Mouse (Mus musculus): ENCODE measurements around the gene Faim2. TPM values are rescaled to one million over a fixed set of nuclear protein-coding genes. Genes with fewer than 3 reads are reported as not detected.

Faim2 gene
- polyA plus RNA-seq, 1 experiment: not detected

- under 1% methylated on average over 26 of the region's 26 CpGs for WGBS
- Histone ChIP-seq H3K4me3 (ENCODE audit: insufficient read depth, low read depth, low read length) (peak within 1 kb of the TSS; percentile 86), H3K4me1 (ENCODE audit: control insufficient read depth, insufficient read depth, low read length) (peaks cover 11% of the 10 kb centered on the region), H3K27ac (ENCODE audit: insufficient read depth, low read depth, low read length) (peak within 1 kb of the TSS; percentile 33)
- TF ChIP-seq CTCF (IDR thresholded peaks at IDR 0.05; ENCODE audit: insufficient read depth, low read depth, low read length): no peak
- TF ChIP-seq POLR2A (IDR thresholded peaks at IDR 0.05; ENCODE audit: insufficient read depth, low read depth, low read length): peak; percentile 64; the same call in 1 of the 2 replicates
Observed at GRCm38 (mm10) chr15:99474576-99474926, 53.4 kb downstream of the Faim2 start, which contains the start of gene Bcdin3d. TSS of gene Bcdin3d (minus strand) at chr15:99474730.

DNA sequence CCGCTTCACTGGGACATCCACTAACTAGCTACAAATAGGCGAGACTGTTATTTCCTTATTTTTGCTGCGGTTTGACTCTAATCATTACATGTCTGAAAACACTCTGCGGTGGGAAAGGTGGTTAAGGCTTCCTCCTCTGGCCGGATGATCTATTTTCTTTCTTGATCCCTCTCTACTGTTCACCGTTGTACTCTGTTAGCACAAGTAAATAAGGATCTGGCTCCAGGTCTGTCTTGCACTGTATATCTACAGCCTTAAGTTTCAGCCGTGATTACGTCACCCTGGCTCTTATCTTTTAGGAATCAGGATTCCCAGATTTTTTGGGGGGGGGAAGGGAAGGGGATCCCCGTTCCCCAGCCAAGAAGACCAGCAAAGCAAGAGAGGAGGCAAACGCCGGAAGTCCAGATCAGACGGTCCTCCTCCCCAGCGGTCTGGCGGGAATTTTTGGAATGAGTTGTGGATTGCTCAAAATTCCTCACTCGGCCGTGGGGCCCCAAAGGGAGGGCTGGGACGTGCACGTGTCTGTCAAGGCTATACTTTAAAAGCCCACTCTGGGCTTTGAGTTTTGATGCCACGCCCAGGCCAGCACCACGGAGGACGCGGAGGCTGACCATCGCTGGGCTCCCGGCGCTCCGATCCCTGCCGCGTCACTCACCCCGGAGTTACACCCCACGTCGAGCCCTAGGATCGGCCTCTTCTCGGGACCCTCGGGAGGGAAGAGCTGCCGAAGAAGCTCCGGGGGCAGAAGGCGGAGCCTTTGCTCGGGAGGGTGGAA, 54.0 kb downstream of the Faim2 start:
- whole genome bisulfite sequencing: 3% methylated on average over 38 of the region's 38 CpGs
- H3K27ac ChIP-seq (ENCODE audit: insufficient read depth, low read depth, low read length): peak overlapping the region; percentile 33
- H3K4me1 ChIP-seq (ENCODE audit: control insufficient read depth, insufficient read depth, low read length): peaks cover 11% of the 10 kb centered on the region
- no peak for TF ChIP-seq CTCF (IDR thresholded peaks at IDR 0.05; ENCODE audit: insufficient read depth, low read depth, low read length)
- no peak for TF ChIP-seq POLR2A (IDR thresholded peaks at IDR 0.05; ENCODE audit: insufficient read depth, low read depth, low read length)
- peak overlapping the region; percentile 86 for H3K4me3 ChIP-seq (ENCODE audit: insufficient read depth, low read depth, low read length)

GRCm38 (mm10) chr15:99472972-99473371, 55.0 kb downstream of the Faim2 start:
- H3K4me3 ChIP-seq (ENCODE audit: insufficient read depth, low read depth, low read length): no peak overlapping the region
- H3K27ac ChIP-seq (ENCODE audit: insufficient read depth, low read depth, low read length): no peak overlapping the region
- TF ChIP-seq CTCF (IDR thresholded peaks at IDR 0.05; ENCODE audit: insufficient read depth, low read depth, low read length): no peak
- H3K4me1 ChIP-seq (ENCODE audit: control insufficient read depth, insufficient read depth, low read length): peaks cover 11% of the 10 kb centered on the region
- WGBS: 88% methylated on average over 7 of the region's 7 CpGs

DNA sequence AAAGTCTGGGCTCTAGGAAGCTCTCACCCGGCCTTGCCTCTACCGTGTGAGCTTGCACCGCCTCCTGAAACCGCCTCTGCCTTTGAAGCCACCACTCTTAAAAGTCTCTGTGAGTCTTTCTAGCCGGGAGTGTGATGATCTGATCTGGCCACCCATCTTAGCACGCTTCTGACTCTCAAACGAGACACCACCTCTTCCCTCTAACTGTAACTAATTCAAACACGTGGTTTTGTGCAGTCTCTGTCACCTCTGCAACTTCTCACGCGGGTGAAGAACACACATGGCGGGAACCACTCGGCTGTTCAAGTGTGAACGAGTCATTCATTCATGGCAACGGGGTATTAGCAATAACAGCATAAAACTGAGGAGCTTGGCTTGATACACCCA, 56.3 kb downstream of the Faim2 start:
- 67% methylated on average over 14 of the region's 14 CpGs for WGBS
- no peak overlapping the region for H3K27ac ChIP-seq (ENCODE audit: insufficient read depth, low read depth, low read length)
- TF ChIP-seq POLR2A (IDR thresholded peaks at IDR 0.05; ENCODE audit: insufficient read depth, low read depth, low read length): no peak
- TF ChIP-seq CTCF (IDR thresholded peaks at IDR 0.05; ENCODE audit: insufficient read depth, low read depth, low read length): no peak
- peaks cover 11% of the 10 kb centered on the region for H3K4me1 ChIP-seq (ENCODE audit: control insufficient read depth, insufficient read depth, low read length)
- H3K4me3 ChIP-seq (ENCODE audit: insufficient read depth, low read depth, low read length): no peak overlapping the region

- Histone ChIP-seq H3K4me1 (ENCODE audit: control insufficient read depth, insufficient read depth, low read length) (peaks cover 11% of the 10 kb centered on the region), H3K27ac (ENCODE audit: insufficient read depth, low read depth, low read length) (peak overlapping the region; percentile 30; the same call in 1 of the 2 replicates), H3K4me3 (ENCODE audit: insufficient read depth, low read depth, low read length) (peak overlapping the region; percentile 33)
- 53% methylated on average over 17 of the region's 17 CpGs for WGBS
- TF ChIP-seq POLR2A (IDR thresholded peaks at IDR 0.05; ENCODE audit: insufficient read depth, low read depth, low read length) (no peak), CTCF (IDR thresholded peaks at IDR 0.05; ENCODE audit: insufficient read depth, low read depth, low read length) (0 out of 2 replicates have a peak, but pooled peaks have one; percentile 24)
Observed at GRCm38 (mm10) chr15:99470971-99471676, 56.8 kb downstream of the Faim2 start.

DNA sequence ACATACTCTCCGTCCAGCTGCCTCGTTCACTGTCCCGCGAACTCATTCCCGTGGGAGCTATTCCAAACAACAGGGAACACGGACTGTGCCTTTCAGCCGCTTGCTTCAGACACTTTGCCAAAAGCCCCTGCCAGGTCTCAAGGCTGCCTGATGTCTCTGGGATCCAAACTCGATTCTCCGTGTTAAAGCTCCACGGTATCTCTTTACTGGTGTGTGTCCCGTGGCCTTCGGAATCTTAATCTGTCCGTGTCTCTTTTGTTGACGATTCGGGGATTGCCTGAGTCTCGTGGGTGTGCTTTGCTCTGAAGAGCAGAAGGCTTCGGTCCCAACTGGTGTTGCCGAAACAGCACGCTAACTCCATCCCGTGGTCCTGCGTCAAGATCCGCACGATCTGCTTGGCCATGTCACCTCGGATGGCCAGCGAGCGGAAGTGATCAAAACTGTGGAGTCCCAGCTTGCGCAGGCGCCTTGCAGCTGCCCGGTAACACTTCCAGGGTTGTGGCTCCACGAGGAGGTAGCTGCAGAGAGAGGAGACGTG, 57.7 kb downstream of the Faim2 start:
- Histone ChIP-seq H3K27ac (ENCODE audit: insufficient read depth, low read depth, low read length) (no peak overlapping the region), H3K4me1 (ENCODE audit: control insufficient read depth, insufficient read depth, low read length) (peaks cover 11% of the 10 kb centered on the region), H3K4me3 (ENCODE audit: insufficient read depth, low read depth, low read length) (peak overlapping the region; percentile 33; the same call in 1 of the 2 replicates)
- TF ChIP-seq POLR2A (IDR thresholded peaks at IDR 0.05; ENCODE audit: insufficient read depth, low read depth, low read length) (no peak), CTCF (IDR thresholded peaks at IDR 0.05; ENCODE audit: insufficient read depth, low read depth, low read length) (no peak)
- WGBS: 71% methylated on average over 31 of the region's 31 CpGs

- Histone ChIP-seq H3K27ac (ENCODE audit: insufficient read depth, low read depth, low read length) (no peak overlapping the region), H3K4me3 (ENCODE audit: insufficient read depth, low read depth, low read length) (no peak overlapping the region), H3K4me1 (ENCODE audit: control insufficient read depth, insufficient read depth, low read length) (peaks cover 9% of the 10 kb centered on the region)
- WGBS: 72% methylated on average over 4 of the region's 4 CpGs
- TF ChIP-seq CTCF (IDR thresholded peaks at IDR 0.05; ENCODE audit: insufficient read depth, low read depth, low read length) (no peak), POLR2A (IDR thresholded peaks at IDR 0.05; ENCODE audit: insufficient read depth, low read depth, low read length) (no peak)
Observed at GRCm38 (mm10) chr15:99469736-99470135, 58.2 kb downstream of the Faim2 start.

DNA sequence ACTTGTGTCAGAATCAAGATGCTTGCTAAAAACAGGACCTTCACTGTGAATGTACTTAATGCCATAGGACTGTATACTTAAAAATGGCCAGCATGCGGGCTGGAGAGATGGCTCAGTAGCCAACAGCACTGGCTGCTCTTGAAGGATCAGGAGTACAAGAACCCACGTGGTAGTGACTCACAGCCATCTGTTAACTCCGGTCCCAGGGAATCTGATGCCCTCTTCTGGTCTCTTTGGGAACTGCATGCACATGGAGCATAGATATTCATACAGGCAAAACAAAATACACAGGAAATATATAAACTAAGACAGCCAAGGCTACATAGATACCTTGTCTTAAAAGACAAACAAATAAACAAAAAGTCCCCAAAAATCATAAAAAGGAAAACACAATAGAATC, 58.9 kb downstream of the Faim2 start:
- 28% methylated on average over 3 of the region's 3 CpGs for WGBS
- no peak for TF ChIP-seq POLR2A (IDR thresholded peaks at IDR 0.05; ENCODE audit: insufficient read depth, low read depth, low read length)
- TF ChIP-seq CTCF (IDR thresholded peaks at IDR 0.05; ENCODE audit: insufficient read depth, low read depth, low read length): no peak
- Histone ChIP-seq H3K27ac (ENCODE audit: insufficient read depth, low read depth, low read length) (no peak overlapping the region), H3K4me3 (ENCODE audit: insufficient read depth, low read depth, low read length) (no peak overlapping the region), H3K4me1 (ENCODE audit: control insufficient read depth, insufficient read depth, low read length) (peaks cover 8% of the 10 kb centered on the region)

- 71% methylated on average over 13 of the region's 13 CpGs for WGBS
- H3K27ac ChIP-seq (ENCODE audit: insufficient read depth, low read depth, low read length): no peak overlapping the region
- peaks cover under 1% of the 10 kb centered on the region for H3K4me1 ChIP-seq (ENCODE audit: control insufficient read depth, insufficient read depth, low read length)
- no peak overlapping the region for H3K4me3 ChIP-seq (ENCODE audit: insufficient read depth, low read depth, low read length)
- no peak for TF ChIP-seq CTCF (IDR thresholded peaks at IDR 0.05; ENCODE audit: insufficient read depth, low read depth, low read length)
- no peak for TF ChIP-seq POLR2A (IDR thresholded peaks at IDR 0.05; ENCODE audit: insufficient read depth, low read depth, low read length)
Observed at GRCm38 (mm10) chr15:99463194-99463593, 64.8 kb downstream of the Faim2 start.
